Mouse (Mus musculus) fibroblast of lung, adult 2 months (primary cell): ENCODE results near the gene Elane.

Experiments used
- DNase-seq: peaks from one replicate; pipeline ENCODE4 v3.0.0-alpha.2; 2011; ENCODE audit warnings: low read depth

The Elane gene

DNA sequence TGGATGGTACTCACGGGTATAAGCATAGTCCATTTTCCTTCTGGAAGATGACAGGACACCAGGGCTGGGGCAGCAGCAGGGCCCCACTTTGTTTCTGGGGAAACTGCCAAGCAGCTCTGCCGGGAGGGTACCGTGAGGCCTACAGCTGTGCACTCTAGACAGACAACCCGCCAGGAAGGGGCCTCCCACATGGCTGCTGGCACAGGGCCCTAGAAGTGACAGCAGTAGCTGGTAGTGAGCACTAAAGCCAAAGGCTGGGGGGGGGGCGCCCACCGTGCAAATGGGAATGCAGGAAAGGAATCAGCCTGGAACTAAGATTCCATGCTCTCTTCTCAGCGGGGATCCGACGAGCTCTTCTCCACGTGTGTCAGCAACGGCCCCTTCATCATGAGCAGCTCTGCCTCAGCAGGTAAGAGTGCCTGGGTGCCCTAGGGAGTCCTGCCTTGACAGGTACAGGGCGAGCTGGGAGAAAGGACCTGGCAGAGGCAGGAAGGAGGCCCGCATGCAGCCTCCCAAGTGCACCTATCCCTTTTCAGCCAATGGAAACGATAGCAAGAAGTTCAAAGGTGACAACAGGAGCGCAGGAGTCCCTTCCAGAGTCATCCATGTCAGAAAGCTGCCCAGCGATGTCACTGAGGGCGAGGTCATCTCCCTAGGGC is 27.5 kb upstream of the Elane start:
- DNase-seq: no peak

DNA sequence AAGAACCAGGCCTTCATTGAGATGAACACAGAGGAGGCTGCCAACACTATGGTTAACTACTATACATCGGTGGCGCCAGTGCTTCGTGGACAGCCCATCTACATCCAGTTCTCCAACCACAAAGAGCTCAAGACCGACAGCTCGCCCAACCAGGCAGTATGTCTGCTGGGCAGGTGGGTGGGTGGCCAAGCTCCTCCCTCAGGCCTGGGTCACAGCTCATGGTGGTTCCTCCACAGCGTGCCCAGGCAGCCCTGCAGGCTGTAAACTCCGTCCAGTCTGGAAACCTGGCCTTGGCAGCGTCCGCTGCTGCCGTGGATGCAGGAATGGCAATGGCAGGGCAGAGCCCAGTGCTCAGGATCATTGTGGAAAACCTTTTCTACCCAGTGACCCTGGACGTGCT is 26.9 kb upstream of the Elane start:
- no peak for DNase-seq

DNA sequence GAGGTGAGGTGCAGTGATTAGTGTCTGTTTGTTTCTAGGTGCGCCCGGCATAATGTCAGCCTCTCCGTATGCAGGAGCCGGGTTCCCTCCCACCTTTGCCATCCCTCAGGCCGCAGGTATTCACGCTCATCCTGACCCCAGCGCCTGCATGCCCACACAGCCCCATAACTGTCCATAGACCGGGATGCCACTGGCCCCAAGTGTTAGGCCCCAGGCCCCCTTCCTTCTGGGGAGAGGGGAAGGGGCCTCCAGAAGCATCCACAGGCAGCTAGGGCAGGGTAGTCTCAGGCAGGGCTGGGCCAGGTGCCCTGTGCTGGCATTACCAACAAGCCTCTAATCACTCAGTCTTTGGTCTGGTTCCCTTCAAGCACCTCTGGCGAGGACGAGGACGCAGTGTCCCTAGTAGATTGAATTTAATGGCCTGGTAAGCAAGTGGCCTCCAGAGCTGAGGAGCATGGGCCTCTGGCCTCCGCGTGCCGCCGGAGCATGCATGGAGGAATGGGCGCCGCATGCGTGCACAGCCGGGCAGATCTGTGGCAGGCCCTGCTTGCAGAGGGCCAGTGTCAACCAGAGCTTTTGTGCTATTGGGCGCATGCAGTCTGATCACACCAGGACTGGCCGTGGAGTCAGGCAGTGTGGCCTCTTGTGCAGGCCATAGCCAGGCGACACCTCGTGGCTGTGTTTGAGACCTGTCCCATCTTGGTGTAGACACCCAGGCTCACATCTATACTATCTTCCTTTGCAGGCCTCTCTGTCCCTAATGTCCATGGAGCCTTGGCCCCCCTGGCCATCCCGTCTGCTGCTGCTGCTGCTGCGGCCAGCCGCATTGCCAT is 25.8 kb upstream of the Elane start:
- DNase-seq: no peak

DNA sequence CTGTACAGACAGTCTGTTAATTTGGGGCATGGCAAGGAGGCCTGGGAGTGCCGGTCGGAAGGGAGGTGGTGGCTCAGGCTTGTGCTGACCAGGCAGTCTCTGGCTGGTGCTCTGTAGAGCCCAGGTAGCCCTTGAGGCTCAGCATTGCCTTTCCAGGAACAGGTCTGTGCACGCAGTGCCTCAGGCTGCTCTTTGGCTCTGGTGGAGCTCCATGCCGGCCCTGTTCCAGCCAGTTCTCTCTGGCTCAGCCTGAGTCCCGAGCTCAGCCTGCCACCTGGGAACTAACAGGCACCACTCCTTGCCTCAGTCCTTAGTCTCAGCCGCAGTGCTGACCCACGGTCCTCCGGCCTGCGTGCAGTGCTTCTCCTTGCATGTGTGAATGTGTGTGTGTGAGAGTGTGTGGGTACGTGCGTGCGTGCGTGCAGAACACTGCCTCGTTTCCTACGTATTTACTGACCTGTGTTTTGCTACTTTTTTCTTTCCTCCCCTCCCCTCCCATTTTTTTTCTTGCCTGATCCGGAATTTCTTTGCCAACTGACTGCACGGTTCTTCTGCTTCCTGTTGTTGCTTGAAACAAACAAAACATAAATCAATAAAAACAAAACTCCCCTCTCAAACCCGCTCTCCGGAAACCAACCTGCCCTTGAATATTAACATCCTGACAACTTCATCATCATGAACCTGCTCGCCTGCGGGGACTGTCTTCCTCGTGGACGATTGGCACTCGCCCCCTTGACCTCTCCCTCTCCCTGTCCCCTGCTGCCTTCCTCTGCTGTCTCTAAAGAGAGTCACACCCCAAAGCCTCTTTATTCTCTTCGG is 24.6 kb upstream of the Elane start:
- no peak for DNase-seq

DNA sequence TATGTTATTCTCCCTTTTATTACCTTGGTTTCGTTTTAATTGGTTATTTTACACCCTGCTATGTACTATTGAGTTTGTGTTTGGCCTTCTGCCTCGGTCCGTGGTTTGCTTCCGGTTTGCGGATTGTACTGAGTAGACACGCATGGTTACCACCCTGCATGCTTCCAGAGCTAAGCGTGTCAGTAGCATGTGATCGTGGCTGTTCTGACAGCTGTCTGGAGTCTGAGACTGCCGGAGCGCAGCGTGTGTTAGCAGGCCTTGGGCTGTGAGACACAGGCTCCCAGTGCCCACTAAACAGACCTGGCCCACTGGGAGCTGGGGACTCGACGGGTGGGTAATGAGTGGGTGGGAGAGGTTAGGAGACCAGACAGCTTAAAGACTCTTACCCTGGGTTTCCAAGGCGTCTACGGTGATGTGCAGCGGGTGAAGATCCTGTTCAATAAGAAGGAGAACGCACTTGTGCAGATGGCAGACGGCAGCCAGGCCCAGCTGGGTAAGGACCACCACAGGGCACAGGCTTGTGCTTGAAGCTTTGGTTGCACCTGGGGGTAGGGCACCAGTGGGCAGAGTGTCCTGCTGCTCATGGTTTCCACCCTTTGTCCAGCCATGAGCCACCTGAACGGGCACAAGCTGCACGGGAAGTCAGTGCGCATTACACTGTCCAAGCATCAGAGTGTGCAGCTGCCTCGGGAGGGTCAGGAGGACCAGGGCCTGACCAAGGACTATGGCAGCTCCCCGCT is 23.8 kb upstream of the Elane start:
- DNase-seq: no peak

DNA sequence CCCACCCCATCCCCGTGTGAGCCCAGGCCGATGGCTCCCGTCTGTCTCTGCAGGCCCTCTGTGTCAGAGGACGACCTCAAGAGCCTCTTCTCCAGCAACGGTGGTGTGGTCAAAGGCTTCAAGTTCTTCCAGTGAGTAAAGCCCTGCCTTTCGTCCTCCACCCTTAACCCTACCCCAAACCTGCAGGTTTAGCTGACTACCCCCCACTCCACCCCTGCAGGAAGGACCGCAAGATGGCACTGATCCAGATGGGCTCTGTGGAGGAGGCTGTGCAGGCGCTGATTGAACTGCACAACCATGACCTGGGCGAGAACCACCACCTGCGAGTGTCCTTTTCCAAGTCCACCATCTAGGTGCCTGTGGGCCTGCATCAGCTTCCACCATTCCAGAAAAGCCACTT is 23.1 kb upstream of the Elane start:
- DNase-seq: no peak

DNA sequence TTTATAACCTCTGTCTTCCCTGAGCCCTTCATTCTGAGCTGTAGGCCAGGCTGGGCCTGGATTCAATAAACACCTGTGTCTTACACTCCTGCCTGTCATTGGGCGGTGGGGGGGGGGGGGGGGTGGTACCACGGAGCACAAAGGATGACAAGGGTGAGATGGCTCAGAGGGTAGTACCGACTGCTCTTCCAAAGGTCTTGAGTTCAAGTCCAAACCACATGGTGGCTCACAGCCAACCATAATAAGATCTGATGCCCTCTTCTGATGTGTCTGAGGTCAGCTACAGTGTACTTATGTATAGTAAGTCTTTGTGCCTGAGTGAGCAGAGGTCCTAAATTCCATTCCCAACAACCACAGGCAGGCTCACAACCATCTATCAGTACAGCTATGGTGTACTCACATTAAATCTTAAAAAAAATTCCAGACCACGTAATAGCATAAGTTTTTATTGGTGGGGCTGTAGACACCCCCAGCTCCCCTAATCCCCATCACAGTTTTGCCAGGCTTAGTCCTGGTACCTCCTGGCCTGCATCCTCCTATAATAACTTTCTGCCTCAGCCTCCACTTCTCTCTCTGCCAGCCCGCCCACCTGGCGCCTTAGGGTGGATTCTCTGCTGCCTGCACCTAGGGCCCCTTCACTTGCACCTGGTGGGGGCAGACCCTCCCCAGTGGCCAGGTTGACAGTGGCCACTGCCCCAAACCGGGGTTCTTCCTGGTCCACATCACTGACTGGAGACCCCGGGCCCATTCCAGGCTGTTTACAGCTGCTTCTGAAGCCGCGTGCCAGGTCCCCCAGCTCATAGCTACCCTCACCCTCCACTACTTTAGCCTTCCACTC is 21.5 kb upstream of the Elane start:
- DNase-seq: no peak

DNA sequence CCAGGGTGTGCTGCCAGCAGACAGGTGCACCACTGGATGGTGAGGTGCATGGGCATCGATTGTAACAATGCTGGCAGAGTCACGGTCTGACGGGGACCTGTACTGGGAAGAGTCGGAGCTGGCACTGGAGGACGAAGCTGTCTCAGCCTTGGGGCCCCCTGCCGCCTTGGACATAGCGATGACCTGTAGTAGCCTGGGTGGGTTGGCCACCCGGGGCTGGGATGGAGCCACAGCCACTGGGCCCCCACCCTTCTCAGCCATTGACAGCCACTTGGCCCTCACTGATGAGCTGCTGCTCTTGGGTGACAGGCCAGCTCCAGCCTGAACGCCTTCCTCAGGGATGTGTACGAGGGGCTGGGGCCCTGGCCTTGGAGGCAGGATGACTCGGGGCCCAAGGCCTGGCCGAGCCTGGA is 20.9 kb upstream of the Elane start:
- DNase-seq: no peak

DNA sequence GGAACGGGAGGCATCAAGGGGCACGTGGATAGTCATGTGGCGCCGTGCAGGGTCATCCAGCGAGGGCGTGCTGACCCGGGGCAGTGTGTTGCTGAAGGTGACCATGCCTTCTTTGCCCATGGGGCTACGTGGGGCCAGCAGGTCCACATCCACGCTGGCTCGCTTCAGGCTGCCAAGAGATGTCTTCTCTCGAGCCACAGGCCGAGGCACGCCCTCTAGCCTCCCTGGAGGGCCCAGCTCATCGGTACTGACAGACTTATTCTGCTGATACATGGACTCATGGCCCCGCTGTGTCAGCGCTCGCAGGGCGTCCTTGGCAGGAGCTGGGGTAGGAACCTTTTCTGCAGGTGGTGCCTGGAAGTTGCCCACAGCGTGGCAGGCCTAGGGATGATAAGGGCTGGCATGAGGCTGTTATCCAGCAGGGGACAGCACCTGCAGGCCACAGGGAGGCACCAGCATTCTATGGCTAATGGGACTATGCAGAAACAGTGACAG is 20.2 kb upstream of the Elane start:
- no peak for DNase-seq

DNA sequence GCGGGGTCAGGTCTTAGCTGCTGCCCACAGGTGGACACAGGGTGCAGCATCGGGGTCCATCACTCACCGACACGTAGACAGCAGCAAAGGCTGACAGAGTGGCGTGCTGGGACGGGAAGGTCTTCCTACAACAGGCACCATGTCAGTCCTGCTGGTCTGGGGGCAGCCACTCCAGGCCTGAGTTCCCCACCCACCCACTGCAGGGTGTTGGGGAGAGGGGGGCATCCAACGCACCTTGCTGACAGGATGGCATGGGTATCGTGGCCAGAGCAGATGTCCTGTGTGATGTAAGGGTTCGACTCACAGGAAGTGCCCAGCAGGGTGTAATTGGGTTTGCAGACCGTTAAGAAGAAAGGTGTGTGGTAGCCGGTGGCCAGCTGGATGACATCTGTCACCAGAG is 19.4 kb upstream of the Elane start:
- no peak for DNase-seq

DNA sequence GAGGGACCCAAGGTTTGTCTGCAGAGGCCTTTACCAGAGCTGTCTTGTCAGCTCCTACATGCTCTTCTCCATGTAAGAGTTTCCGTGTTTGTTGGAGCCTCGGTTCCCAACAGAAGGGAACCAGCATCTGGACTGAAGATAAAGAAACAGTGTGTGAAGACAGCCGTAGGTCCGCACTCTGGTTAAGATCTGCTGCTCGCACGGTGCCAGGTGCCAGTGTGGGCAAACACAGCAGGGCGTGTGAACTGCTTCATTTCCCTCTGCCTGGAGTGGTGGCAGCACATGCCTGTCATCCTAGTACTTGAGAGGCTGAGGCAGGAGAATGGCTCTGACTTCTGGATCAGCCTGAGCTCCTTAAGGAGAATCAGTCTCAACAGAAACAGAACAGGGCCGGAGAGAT is 14.2 kb upstream of the Elane start:
- no peak for DNase-seq

DNA sequence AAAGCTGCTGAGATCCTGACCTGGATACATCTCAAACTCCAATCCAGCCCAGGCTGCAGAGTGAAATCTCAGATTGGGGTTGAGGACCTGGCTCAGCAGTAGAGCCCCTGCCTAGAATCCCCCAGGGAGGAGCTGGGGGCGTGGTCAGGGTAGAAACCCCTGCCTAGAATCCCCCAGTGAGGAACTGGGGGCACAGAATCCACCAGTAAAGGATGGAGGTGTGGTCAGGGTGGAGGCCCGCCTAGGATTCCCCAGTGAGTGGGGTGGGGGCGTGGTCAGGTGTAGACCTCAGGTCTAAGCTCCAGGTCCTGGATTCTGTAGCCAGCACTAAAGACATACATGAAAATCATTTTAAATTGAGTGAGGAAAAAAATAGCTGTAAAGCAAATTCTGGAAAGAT is 13.2 kb upstream of the Elane start:
- no peak for DNase-seq

DNA sequence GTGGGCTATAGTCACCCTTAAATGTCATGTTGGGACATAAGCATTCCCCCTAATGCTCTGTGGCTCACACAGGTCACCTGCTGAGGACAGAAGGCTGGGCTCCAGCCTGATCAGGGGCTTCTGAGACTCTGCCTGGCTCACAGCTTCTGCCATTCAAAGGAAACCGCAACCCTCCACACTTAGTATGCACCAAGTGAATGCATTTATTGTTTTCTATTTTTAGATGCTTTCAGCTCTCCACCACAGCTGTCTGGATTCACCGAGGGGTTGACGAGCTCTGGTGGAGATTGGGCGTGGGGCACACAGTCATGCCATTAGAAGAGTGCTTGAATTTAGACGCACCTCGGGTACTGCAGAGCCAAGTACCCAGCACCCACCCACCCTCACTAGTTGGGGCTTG is 12.7 kb upstream of the Elane start:
- no peak for DNase-seq

DNA sequence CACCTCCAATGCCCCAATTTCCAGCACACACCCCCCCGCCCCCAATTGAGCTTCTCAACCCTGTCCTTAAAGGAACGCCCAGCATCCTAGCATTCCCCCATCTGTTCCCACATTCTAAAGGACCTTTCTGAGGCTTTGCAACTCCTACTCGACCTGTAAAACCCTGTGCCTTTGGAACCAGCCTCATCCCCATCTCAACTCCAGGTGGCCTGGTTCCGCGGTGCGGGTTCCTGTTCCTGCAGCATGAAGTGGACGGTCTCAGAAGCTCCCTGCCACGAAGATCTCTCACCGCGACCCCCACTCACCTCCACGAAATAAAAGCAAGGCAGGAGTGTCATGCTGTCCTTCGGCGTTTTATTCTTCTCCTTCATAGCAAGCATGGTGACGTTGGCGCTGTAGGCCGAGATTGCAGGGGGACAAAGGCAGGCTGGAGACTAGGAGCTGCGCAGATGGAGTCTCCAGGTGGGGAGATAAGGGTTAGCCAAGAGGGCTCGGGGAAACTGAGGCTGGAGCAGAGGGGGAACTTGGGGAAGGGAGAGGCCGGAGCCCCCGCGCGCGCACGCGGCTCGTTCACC is 12.2 kb upstream of the Elane start:
- no peak for DNase-seq

DNA sequence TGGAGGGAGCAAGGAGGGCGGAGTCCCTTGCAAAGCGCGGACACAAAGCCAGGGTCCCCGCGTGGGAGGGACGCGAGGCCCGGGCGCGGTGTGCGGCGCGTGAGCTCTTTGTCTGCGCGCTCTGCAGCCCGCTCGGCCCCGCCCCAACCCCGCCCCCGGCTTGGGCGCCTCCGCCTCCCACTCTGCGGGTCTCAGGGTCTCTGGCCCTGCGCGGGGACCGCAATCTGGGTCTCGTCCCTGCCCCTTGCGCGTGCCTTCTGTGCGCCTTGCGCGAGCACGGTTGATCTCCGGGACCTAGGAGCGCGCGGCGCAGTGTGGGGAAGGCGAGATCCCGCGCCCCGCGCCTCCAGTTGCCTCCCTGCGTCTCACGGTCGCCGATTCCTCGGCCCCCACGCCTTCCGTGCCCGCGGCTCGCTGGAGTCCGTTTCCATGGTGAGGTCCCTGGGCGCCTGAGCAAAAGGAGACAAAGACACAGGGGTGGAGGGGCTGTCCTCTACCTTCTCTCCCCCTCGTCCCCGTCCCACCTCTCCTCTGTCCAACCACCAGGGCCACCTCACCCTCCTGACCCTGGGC is 11.7 kb upstream of the Elane start, which contains the start of the genes Prtn3 and Plppr3:
Gene Prtn3 (plus strand): TSS at position 187 of the 573 bp plus-strand sequence.
Gene Plppr3 (minus strand): TSS at position 345 of the 573 bp plus-strand sequence.
- DNase-seq: no peak

DNA sequence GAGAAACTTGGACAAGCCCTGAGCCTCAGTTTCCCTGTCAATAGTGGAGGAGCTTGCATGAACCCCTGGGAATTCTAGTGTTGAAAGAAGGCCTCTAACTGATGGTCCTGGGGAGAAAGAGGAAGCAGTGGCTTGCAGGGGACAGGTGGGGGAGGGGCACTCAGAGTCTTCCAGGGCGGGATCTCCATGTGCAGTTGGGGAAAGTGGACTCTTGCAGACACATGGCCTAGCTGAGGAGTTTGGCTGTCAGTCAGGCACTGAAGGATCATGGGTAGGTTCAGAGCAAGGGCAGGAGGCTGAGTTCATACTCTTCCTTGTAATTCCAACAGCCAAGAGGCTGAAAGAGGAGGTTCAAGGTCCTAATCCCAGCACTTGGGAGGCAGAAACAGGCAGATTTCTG is 8.9 kb upstream of the Elane start:
- no peak for DNase-seq

DNA sequence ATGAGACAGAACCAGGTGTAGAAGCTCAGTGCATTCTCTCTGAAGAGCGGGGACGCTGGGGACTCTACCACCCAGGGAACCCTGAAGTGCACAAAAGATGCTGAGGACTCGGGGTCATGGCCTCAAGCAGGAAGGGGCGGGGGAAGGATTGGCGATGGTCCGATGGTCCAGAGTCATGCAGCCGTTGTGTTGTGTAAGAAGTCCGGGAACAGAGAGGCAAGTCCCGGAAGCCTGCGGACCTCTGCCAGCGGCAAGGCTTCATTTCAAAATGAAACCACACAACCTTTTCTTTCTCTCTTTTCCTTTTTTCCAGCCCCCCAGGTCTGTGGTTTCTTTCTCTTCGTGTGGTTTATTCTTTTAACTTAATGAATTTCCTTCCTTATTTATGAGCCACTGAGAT is 8.3 kb upstream of the Elane start:
- DNase-seq: no peak

DNA sequence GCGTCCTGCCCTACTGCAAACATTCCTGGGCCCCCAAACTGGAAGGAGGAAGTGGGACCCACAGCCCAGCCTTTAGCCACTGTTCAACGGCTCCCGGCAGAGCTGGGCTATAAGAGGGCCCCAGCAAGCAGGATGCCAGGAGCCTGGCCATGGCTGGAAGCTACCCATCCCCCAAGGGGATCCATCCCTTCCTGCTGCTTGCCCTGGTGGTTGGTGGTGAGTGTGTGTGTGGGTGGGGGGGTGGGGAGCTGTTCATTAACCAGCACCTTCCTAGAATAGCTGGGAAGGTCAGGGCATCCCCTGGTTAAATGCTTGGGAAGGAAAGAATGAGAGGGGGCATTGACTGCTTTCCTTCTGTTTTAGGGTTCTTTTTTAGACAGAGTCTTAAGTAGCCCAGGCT is 6.5 kb upstream of the Elane start:
- DNase-seq: no peak

DNA sequence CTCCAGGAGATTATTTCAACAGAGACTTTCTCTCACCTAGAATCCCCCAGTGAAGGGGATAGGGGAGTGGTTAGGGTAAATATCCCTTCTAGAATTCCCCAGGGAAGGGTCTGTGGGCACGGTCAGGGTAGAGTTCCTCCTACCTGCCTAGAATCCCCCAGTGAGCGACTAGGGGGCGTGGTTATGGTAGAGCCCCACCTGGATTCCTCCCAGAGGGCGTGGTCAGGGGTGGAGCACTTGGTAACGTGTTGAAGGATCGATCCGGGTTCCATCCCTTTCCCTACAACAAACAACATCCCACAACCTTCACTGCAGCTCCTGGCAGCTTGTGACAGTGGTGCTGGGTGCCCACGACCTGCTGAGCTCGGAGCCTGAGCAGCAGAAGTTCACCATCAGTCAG is 5.3 kb upstream of the Elane start:
- DNase-seq: no peak

DNA sequence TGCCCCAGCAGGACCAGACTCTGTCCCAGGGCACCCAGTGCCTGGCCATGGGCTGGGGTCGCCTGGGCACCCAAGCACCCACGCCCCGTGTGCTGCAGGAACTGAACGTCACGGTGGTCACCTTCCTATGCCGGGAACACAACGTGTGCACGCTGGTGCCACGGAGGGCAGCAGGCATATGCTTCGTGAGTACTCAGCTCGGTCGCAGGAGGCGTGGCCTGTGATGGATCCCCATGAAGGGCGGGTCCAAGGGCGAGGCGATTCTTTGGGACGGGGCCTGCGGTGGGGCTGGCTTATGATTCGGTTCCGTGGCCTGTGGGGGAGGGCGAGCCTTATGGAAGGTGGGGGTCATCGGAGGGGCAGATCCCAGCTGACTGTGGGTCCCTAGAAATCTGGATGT is 4.1 kb upstream of the Elane start:
- no peak for DNase-seq
